Mouse (Mus musculus) natural killer cell, adult 2 months (primary cell): ENCODE data around the gene Gpha2.

Experiments used
- DNase-seq, 2 experiments: peaks; one replicate each; pipeline ENCODE4 v3.0.0; 2022; ENCODE audit warnings: low spot score in 2 of 2

The Gpha2 gene

GRCm38 (mm10) chr19:6226135-6226534 lies at the start of gene Gpha2:
TSS of gene Gpha2 (plus strand) at chr19:6226380.
- no peak for DNase-seq

GRCm38 (mm10) chr19:6178775-6179174 lies 47.4 kb upstream of the Gpha2 start:
- DNase-seq = no peak

GRCm38 (mm10) chr19:6181629-6182028 lies 44.6 kb upstream of the Gpha2 start:
- DNase-seq = no peak

DNA sequence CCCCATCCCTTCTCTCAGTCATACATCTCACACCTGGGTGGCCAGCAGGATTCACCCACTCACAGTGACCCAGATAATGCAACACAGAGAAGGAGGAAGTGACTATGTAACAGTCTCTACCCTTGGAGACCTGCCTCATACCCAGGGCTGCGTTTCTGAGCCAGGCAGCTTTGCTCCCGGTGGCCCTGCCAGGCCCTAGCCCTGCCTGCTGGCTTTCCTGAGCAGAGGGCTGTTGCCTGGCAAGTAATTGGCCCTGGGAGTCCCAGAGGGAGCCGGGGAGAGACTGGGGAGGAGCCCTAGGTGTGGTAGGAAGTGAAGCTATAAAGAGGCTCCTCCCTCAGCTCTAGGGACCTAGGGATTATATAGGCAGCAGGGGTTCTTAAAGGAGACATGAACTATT lies 43.6 kb upstream of the Gpha2 start:
- no peak for DNase-seq

GRCm38 (mm10) chr19:6184131-6184530 lies 42.0 kb upstream of the Gpha2 start, which contains the start of gene Majin:
TSS of gene Majin (plus strand) at chr19:6184388.
- no peak for DNase-seq

DNA sequence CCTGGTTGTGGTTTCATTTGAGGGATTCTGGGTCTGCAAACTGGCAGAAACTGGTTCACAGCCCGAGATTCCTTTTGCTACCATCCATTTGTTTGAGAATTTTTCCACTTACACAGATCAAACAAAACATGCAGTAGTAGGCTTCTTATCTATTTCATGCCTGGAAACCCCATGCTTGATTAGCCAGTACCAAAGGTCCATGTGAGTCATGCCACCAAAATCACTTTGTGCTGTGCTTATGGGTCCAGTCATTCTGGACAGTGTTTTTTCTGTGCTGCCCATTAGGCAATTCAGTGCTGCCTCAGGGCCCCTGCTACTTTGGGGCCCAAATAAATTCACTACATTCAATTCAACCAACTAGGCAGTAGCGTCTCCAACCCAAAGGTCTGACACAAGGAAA lies 21.9 kb upstream of the Gpha2 start:
- no peak for DNase-seq

GRCm38 (mm10) chr19:6206716-6207115 lies 19.5 kb upstream of the Gpha2 start:
- DNase-seq = no peak

- DNase-seq = no peak
These were observed 10.0 kb upstream of the Gpha2 start for GRCm38 (mm10) chr19:6216046-6216705.

- no peak for DNase-seq
These were observed 7.6 kb upstream of the Gpha2 start for GRCm38 (mm10) chr19:6218606-6219005.

DNA sequence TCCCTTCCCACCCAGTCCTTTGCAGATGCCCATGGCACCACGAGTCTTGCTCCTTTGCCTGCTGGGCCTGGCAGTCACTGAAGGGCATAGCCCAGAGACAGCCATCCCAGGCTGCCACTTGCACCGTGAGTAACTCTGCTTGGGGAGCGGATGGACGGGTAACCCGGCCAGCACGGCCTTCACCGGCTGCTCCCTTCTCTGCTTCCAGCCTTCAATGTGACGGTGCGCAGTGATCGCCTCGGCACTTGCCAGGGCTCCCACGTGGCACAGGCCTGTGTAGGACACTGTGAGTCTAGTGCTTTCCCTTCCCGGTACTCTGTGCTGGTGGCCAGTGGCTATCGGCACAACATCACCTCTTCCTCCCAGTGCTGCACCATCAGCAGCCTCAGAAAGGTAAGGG lies 583 bp downstream of the Gpha2 start:
- DNase-seq = no peak

DNA sequence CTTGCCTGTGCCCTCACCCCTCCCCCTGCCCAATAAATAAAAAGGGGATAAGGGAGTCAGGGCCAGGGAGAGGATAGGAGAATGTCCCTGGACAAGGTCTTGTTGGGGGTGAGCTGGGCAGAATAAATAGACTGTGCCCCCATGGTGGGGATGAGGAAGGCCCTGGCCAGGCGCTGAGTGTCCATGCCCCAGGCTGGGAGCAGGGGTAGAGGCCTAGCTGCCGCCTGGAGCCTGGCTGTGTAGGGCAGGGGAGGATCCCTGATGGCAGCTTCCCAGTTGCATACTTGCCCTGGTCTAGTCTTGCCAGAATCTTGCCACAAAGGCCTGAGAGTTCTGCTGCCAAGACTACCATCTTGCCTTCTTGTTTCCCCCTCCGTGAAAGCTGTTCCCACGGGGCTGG lies 1.7 kb downstream of the Gpha2 start:
- DNase-seq = no peak

DNA sequence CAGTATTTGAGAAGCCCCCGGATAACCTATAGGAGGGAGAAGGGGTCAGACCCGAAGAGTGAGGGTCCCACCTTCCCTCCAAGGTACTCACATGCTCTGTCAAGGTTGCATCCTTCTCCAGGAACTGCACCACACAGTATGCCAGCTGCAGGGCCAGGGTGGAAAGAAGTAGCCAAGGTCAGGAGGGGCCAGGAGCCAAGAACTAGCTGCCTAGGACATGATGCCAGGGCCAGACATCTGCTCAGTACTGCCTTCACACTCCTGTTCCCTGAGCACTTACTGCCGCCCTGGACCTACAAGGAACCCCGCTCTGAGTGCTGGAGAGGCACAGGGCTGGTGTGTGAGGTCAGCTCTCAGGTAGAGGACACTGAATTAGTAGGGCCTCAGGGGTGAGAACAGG lies 4.2 kb downstream of the Gpha2 start:
- no peak for DNase-seq

- no peak for DNase-seq
These were observed 4.9 kb downstream of the Gpha2 start for GRCm38 (mm10) chr19:6231036-6231435.

- no peak for DNase-seq
These were observed 7.5 kb downstream of the Gpha2 start for GRCm38 (mm10) chr19:6233647-6234046.

- no peak for DNase-seq
These were observed 8.3 kb downstream of the Gpha2 start for GRCm38 (mm10) chr19:6234337-6235083.

GRCm38 (mm10) chr19:6235084-6236052 lies 9.2 kb downstream of the Gpha2 start, which contains the start of gene Ppp2r5b:
TSS of gene Ppp2r5b (minus strand) at chr19:6235872.
- peak; percentile 95 to 96 for DNase-seq

GRCm38 (mm10) chr19:6236053-6236441 lies 9.9 kb downstream of the Gpha2 start:
- DNase-seq = peak; percentile 81 to 82

DNA sequence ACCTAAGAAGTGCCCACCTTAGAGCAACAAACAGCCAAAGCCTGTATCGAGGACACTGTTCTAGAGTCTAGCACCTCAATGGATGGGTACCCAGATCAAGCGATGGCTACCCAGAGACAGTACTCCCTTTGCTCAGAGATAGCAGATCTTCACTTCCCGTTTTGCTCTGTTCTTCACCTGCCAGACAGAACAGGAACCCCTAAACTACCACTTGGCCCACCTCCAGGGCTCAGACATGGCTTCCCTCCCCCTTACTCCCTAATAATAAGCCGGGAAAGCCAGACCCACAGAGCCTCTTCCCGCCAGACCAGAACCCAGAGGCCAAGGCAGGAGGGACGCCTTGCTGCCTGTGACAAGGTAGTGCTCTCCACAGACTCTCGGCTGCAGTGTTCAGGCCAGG lies 10.7 kb downstream of the Gpha2 start:
- no peak for DNase-seq

DNA sequence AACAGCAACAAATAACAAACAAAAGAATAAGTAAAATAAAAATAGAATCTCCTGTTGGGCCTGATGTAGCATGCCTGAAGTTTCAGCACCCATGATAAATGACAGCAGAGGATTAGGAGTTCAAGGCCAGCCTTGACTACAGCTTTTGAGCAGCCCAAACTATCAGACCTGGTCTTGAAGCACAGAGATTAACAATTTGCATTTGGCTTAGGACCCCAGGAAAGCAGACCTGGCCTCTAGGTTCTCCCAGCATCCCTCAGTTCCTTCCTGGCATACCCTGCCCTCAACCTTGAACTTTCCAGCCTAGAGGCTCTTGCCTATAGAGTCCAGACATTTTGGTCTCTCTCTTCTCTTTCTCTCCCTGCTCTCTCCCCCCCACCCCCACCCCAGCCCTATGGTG lies 12.6 kb downstream of the Gpha2 start:
- DNase-seq = no peak

DNA sequence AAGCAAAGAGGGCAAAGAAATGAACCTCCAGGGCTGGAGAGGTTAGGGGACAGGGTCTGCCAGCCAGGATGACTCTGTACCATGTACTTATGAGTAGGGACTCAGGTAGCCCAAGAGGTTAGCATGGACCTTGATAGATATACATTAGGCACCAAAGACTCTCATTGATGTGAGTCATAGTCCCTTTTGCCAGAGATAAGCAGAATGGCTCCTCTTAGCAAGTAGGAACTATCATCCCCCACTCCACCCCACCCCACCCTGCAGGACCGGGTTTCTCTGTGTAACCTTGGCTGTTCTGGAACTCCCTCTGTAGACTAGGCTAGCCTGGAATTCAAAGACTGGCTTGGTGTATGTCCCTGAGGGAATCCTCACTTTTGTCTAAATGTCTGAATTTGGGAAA lies 14.0 kb downstream of the Gpha2 start:
- no peak for DNase-seq

- DNase-seq = no peak
These were observed 14.5 kb downstream of the Gpha2 start for GRCm38 (mm10) chr19:6240725-6241124.
